Mouse (Mus musculus): ENCODE measurements at regions not wholly inside any gene's neighbourhood (a gene's known extent, or its start where the extent isn't known, plus 50 kb on each side); places are given as distances from the start of the nearest gene placed in this dataset.

- DNase-seq = no peak
- intact Hi-C loops (cut with DNase I; ENCODE audit: low total_unique reads) = no loop called here
Observed at GRCm38 (mm10) chr15:19094061-19094810, 275.5 kb downstream of the Cdh10 start.

GRCm38 (mm10) chr15:19114951-19115350 lies 296.2 kb downstream of the Cdh10 start:
- intact Hi-C loops (cut with DNase I; ENCODE audit: low total_unique reads) = no loop called here
- DNase-seq = no peak

DNA sequence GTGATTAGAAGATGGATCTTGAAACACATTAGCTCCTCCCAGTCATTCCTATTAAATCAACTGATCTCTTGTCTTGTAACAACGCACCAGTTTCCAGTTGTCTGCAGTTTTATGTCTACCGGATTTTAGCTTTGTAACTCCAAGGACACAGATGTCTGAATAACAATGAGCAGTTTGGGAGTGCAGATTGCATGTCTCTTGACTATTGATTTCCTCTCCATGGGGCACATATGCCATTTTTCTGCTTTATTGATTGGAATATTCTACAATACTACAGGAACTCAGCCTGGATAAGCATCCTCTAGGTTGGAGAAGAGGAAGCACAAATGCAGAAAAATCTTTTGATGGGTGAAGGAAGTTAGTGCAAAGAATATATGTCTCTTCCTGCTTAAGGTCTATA lies 300.2 kb downstream of the Cdh10 start:
- intact Hi-C loops (cut with DNase I; ENCODE audit: low total_unique reads) = no loop called here
- DNase-seq = no peak

DNA sequence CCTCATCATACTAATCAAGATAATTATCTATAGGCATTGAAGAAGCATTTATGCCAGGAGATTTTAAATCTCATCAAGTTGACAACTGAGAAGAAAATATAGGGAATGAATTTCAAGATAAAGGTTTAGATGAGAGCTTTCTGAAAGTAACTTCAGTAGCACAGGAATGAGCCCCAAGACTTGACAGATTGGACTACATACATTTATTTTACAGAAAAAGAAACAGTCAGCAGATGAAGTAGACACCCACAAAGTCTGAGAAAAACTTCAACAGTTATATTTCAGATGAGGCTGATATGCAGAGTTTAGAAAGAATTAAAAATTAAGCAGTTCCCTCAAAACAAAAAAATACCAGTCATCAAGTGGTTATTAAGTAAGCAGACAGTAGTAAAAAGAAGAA lies 308.7 kb downstream of the Cdh10 start:
- DNase-seq = no peak
- intact Hi-C loops (cut with DNase I; ENCODE audit: low total_unique reads) = no loop called here

GRCm38 (mm10) chr15:19129316-19129715 lies 310.6 kb downstream of the Cdh10 start:
- intact Hi-C loops (cut with DNase I; ENCODE audit: low total_unique reads) = no loop called here
- no peak for DNase-seq

DNA sequence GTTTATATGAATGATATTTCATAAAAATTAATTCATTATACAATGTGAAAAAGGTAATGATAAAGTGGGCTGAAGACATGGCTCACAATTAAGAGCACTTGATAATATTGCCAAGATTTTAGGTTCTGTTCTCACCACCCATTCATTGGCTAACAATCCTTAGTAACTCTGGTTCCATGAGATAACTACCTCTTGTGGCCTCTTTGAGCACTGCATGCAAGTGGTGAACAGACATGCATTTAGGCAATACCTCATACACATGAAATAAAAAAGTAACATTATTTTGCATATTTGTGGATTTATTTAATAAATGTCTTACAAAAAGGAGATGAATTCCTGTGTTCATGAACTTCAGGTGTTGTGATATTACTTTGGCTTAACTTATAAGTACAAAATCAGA lies 334.9 kb downstream of the Cdh10 start:
- intact Hi-C loops (cut with DNase I; ENCODE audit: low total_unique reads) = no loop called here
- no peak for DNase-seq

GRCm38 (mm10) chr15:19162119-19162888 lies 343.6 kb downstream of the Cdh10 start:
- intact Hi-C loops (cut with DNase I; ENCODE audit: low total_unique reads) = no loop called here
- peak; percentile 41 for DNase-seq

DNA sequence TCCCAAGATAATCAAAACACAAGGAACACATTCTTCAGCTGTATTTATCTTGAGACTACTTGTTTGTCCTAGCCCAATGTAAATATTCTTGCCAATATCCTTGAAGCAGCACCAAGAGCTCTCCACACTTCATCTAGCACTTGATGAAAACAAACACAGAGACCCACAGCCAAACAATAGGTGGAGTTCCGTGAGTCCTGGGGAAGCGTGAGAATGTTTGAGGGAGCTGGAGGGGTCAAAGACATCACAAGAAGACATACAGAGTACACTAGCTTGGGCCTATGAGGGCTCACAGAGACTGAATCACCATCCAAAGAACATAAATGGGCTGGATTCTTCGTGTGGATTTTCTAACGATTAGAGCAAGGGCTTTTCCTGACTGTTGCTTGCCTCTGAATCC lies 356.7 kb downstream of the Cdh10 start:
- DNase-seq = no peak
- intact Hi-C loops (cut with DNase I; ENCODE audit: low total_unique reads) = no loop called here
